In the genomic region with DNA sequence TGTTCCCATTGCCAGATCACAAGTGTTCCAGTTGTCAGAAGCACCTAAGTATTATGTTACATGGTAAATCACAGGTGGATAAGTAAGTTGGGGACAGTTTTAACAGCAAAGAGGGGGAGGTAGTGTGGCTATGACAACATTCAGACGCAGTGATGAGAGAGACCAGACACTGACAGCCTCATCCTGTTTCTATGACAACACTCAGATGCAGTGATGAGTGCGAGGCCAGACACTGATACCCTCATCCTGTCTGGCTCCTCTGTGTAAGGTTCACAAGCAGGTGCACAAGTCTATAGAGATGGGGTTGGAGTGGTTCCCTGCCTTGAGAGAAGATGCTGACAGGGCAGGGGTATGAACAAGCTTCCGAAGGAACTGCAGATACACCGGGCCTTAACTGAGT, we compare ENCODE assay signal across 19 mouse cellular contexts. TPM values are rescaled to one million over a fixed set of nuclear protein-coding genes. Genes with fewer than 3 reads are reported as not detected.
DNase-seq lines count a peak whose midpoint lies in the region; ATAC-seq and TF ChIP-seq lines count a peak whose summit lies in the region.
"Had no signal": no experiment of that assay in that cellular context is flagged by ENCODE, and none has a peak within 500 bp of the region (broad histone marks: within the 10 kb centered on the region; RNA-seq: fewer than 3 reads in every experiment).

No protein-coding gene starts in this region.

- H3K4me1 ChIP-seq in lung, postnatal 0 days (ENCODE audit: insufficient read depth, low read depth, low read length) = no peaks in the 10 kb centered on the region
- H3K4me1 ChIP-seq in midbrain, embryonic 10.5 days = peaks cover 6% of the 10 kb centered on the region

- H3K4me3 ChIP-seq in layer of hippocampus, adult 2 months = no peak overlapping the region
- H3K4me3 ChIP-seq in lung, postnatal 0 days (ENCODE audit: low read depth, low read length) = no peak overlapping the region
- no peak overlapping the region for H3K4me3 ChIP-seq in midbrain, embryonic 10.5 days
- H3K4me3 ChIP-seq: embryonic facial prominence, embryonic 10.5 days; embryonic facial prominence, embryonic 12.5 days; forebrain, embryonic 13.5 days; forebrain, embryonic 15.5 days had no signal

- no peak overlapping the region for H3K9ac ChIP-seq in lung, postnatal 0 days (replicated peaks; ENCODE audit: low read depth)
- H3K9ac ChIP-seq: embryonic facial prominence, embryonic 12.5 days; forebrain, embryonic 13.5 days; forebrain, embryonic 15.5 days; forebrain, postnatal 0 days had no signal

- no peak overlapping the region for H3K27ac ChIP-seq in layer of hippocampus, adult 2 months
- no peak overlapping the region for H3K27ac ChIP-seq in lung, postnatal 0 days (ENCODE audit: low read length)
- no peak overlapping the region for H3K27ac ChIP-seq in midbrain, embryonic 10.5 days (replicated peaks)
- H3K27ac ChIP-seq: embryonic facial prominence, embryonic 10.5 days; embryonic facial prominence, embryonic 12.5 days; forebrain, embryonic 13.5 days; forebrain, embryonic 15.5 days had no signal

- no peak overlapping the region for H3K4me2 ChIP-seq in lung, postnatal 0 days (replicated peaks; ENCODE audit: low read depth, low read length)
- H3K4me2 ChIP-seq: embryonic facial prominence, embryonic 12.5 days; forebrain, embryonic 13.5 days; forebrain, embryonic 15.5 days had no signal

- peak; percentile 55 for ATAC-seq in CD4-positive, CD25-positive, alpha-beta regulatory T cell, adult 4 months
- ATAC-seq in lung, postnatal 0 days = no peak
- ATAC-seq: forebrain, embryonic 13.5 days; forebrain, embryonic 15.5 days; forebrain, postnatal 0 days had no signal

- TF ChIP-seq EP300 in lung, postnatal 0 days (IDR thresholded peaks at IDR 0.05) = no peak

- 89% methylated on average over 4 of the region's 4 CpGs for WGBS in lung, postnatal 0 days
- 92% methylated on average over 4 of the region's 4 CpGs for WGBS in midbrain, embryonic 10.5 days

- H3K27me3 ChIP-seq in lung, postnatal 0 days (replicated peaks; ENCODE audit: insufficient read depth, low read length) = no peaks in the 10 kb centered on the region
- no peaks in the 10 kb centered on the region for H3K27me3 ChIP-seq in midbrain, embryonic 10.5 days (ENCODE audit: low read depth, poor library complexity, severe bottlenecking)
- H3K27me3 ChIP-seq: embryonic facial prominence, embryonic 12.5 days; forebrain, embryonic 13.5 days; forebrain, embryonic 15.5 days had no signal

- peaks cover 12% of the 10 kb centered on the region; the same call in 1 of the 2 replicates for H3K36me3 ChIP-seq in lung, postnatal 0 days (ENCODE audit: insufficient read depth, low read length)
- peaks cover 29% of the 10 kb centered on the region for H3K36me3 ChIP-seq in midbrain, embryonic 10.5 days

- DNase-seq in CD4-positive, CD25-positive, alpha-beta regulatory T cell, adult 2 months (ENCODE audit: low read depth, low spot score) = peak; percentile 53
- peak; percentile 56 for DNase-seq in induced T-regulatory cell, adult 2 months (ENCODE audit: low read depth)
- no peak for DNase-seq in layer of hippocampus, adult 2 months (ENCODE audit: low spot score in 2 of 2)
- DNase-seq in lung, postnatal 0 days (ENCODE audit: low spot score) = no peak
- DNase-seq in midbrain, embryonic 10.5 days (ENCODE audit: low spot score) = no peak
- DNase-seq: adrenal gland, adult 8-10 months; adrenal gland, postnatal 14 days; adrenal gland, postnatal 36 days; cerebellum, adult 11-12 months; cerebellum, adult 2 months; cerebellum, adult 9-10 months; cerebellum, postnatal 10 days; cerebellum, postnatal 25 days; forebrain, postnatal 0 days had no signal

- no peaks in the 10 kb centered on the region for H3K9me3 ChIP-seq in lung, postnatal 0 days (ENCODE audit: low read length)
- H3K9me3 ChIP-seq in midbrain, embryonic 10.5 days (replicated peaks) = no peaks in the 10 kb centered on the region
- H3K9me3 ChIP-seq: embryonic facial prominence, embryonic 10.5 days; embryonic facial prominence, embryonic 12.5 days; forebrain, embryonic 13.5 days; forebrain, embryonic 15.5 days had no signal

- TF ChIP-seq CTCF in layer of hippocampus, adult 2 months (conservative IDR thresholded peaks at IDR 0.05) = no peak
- TF ChIP-seq CTCF in lung, postnatal 0 days (IDR thresholded peaks at IDR 0.05) = no peak

RNA-seq across cellular contexts. Expression of a gene that starts 22.0 kb away (rescaled TPM):
- 1 to 10 TPM; 8.4 to 8.7 TPM for polyA plus RNA-seq in CD4-positive, CD25-positive, alpha-beta regulatory T cell, adult 4 months (2017; shearing (Covaris generic))
- total RNA-seq in layer of hippocampus, adult 2 months (2021) = 100 to 1,000 TPM in 1 of 2 experiments, 10 to 100 TPM in 1; 98.8 to 105 TPM
- polyA plus RNA-seq in lung, postnatal 0 days (2015; fragmentation: Nextera tagmentation; extraction: Ambion mirVana) = 32.0 and 34.6 TPM in 2 replicates
- 27.2 and 30.8 TPM in 2 replicates for polyA plus RNA-seq in midbrain, embryonic 10.5 days (2016; fragmentation: Nextera tagmentation; extraction: Ambion mirVana)

RNA-seq across cellular contexts. Expression of a gene that starts 24.3 kb away (rescaled TPM):
- 1 to 10 TPM in 1 of 2 experiments, under 1 TPM in 1; 0.95 to 4.4 TPM for polyA plus RNA-seq in CD4-positive, CD25-positive, alpha-beta regulatory T cell, adult 4 months (2017; shearing (Covaris generic))
- 10 to 100 TPM; 61.8 to 63.1 TPM for total RNA-seq in layer of hippocampus, adult 2 months (2021)
- 19.2 and 19.4 TPM in 2 replicates for polyA plus RNA-seq in lung, postnatal 0 days (2015; fragmentation: Nextera tagmentation; extraction: Ambion mirVana)
- 15.6 and 17.4 TPM in 2 replicates for polyA plus RNA-seq in midbrain, embryonic 10.5 days (2016; fragmentation: Nextera tagmentation; extraction: Ambion mirVana)

Comparison
In these comparisons a context has a peak if more than half of its experiments do, and no peak if none do; other contexts are left out.
1. DNase-seq: peak in CD4-positive, CD25-positive, alpha-beta regulatory T cell, adult 2 months (single experiment) and induced T-regulatory cell, adult 2 months (single experiment); none in layer of hippocampus, adult 2 months (0 of 2), lung, postnatal 0 days (single experiment) and midbrain, embryonic 10.5 days (single experiment).